Mouse (Mus musculus) thymus, adult 2 months (tissue): Measurements from ENCODE around the gene Lck. TPM values are rescaled to one million over a fixed set of nuclear protein-coding genes. Genes with fewer than 3 reads are reported as not detected.

ENCODE experiments used
- DNase-seq: peaks from one replicate; pipeline ENCODE4 v3.0.0; 2021
- H3K27ac ChIP-seq: fragments of 200-500 bp; 2 replicates; pipeline ENCODE4 v1.5.1; 2012; ENCODE audit warnings: low read length, control low read depth; ENCODE audit not compliant: control insufficient read depth, insufficient read depth
- H3K27me3 ChIP-seq: fragments of 200-500 bp; 2 replicates; pipeline ENCODE4 v1.6.1; 2012; ENCODE audit warnings: mild to moderate bottlenecking, low read length, moderate library complexity, mixed read lengths; ENCODE audit not compliant: control insufficient read depth, insufficient read depth
- H3K36me3 ChIP-seq: fragments of 200-500 bp; 2 replicates; pipeline ENCODE4 v1.6.1; 2012; ENCODE audit warnings: mild to moderate bottlenecking, low read length, moderate library complexity; ENCODE audit not compliant: control insufficient read depth, insufficient read depth
- H3K4me1 ChIP-seq: fragments of 200-500 bp; replicated peaks from 2 replicates; pipeline ENCODE4 v1.6.1; 2012; ENCODE audit warnings: low read length; ENCODE audit not compliant: control insufficient read depth, insufficient read depth
- H3K4me3 ChIP-seq: fragments of 200-500 bp; 2 replicates; pipeline ENCODE4 v1.5.1; 2012; ENCODE audit warnings: mild to moderate bottlenecking, low read length, control low read depth, moderate library complexity; ENCODE audit not compliant: control insufficient read depth, insufficient read depth
- CTCF ChIP-seq: fragments of 200-500 bp; IDR thresholded peaks from 2 replicates; pipeline ENCODE4 v1.5.1; 2012; ENCODE audit warnings: mild to moderate bottlenecking, control low read depth, low read length, moderate library complexity, borderline replicate concordance; ENCODE audit not compliant: control insufficient read depth, poor library complexity, insufficient read depth; ENCODE audit errors: extremely low read depth
- POLR2A ChIP-seq: fragments of 200-500 bp; IDR thresholded peaks from 2 replicates; pipeline ENCODE4 v1.6.1; 2012; ENCODE audit warnings: mild to moderate bottlenecking, low read length, control low read depth, moderate library complexity; ENCODE audit not compliant: control insufficient read depth, poor library complexity, insufficient read depth; ENCODE audit errors: extremely low read depth
- WGBS: fragments of 180-500 bp; shearing (Covaris S2); methylation state at CpG from one replicate; pipeline ENCODE4 v1.1.7; 2018; 5-methylcytosine and 5-hydroxymethylcytosine counted together
- polyA plus RNA-seq: library from polyadenylated mRNA; depleted of rRNA; stranded (reverse); fragments of >200 nt; gene quantifications from 2 replicates; pipeline ENCODE4 v1.2.3, GENCODE M21; 2012

Lck gene
- polyA plus RNA-seq, 1 experiment, result 1,845 TPM

DNA sequence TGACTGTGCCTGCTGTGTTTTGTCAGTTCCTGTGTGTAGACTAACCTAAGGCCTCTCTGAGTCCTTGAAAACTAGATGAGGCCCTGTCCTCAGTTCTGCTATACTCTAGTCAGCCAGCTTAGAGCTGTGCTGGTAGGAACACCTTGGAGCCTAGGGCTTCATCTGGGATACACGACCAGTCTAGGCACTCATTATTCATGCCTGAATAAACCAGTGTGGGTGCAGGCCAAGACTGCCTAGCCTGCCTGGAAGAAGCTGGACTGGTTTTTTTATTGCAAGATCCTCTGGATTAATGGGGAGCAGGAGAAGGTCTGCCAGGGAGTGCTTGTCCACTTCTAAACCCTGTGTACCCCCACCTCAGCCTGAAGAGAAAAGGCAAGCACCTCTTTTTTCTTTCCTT is 13.5 kb upstream of the Lck start:
- H3K27ac ChIP-seq, result no peak overlapping the region
- H3K4me3 ChIP-seq, result no peak overlapping the region
- no peak for DNase-seq
- no peaks in the 10 kb centered on the region for H3K27me3 ChIP-seq
- 100% methylated on average over 1 of the region's 1 CpGs for WGBS
- peaks cover 12% of the 10 kb centered on the region for H3K4me1 ChIP-seq
- TF ChIP-seq CTCF (no peak), POLR2A (no peak)
- H3K36me3 ChIP-seq, result peaks cover 8% of the 10 kb centered on the region

DNA sequence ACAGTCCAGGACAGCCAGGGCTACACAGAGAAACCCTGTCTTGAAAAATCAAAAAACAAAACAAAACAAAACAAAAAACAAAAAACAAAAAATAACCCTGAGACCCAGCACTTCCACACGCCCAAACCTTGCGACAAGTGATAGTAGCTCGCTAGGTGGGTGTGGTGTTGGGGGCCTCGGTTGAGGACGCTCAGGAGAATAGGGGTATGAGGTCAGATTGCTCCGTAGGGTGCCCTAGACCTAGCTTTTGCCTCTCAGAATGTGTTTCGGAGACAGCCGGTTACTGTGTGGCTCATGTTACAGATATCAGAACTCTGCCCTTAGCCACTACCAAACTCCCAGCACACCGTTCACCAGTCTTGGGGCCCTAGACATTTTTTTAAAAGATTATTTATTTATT is 12.3 kb upstream of the Lck start:
- DNase-seq, result no peak
- Histone ChIP-seq H3K36me3 (no peaks in the 10 kb centered on the region), H3K27ac (no peak overlapping the region), H3K27me3 (no peaks in the 10 kb centered on the region), H3K4me1 (peaks cover 12% of the 10 kb centered on the region), H3K4me3 (no peak overlapping the region)
- TF ChIP-seq POLR2A (no peak), CTCF (no peak)
- WGBS, result 92% methylated on average over 9 of the region's 9 CpGs

DNA sequence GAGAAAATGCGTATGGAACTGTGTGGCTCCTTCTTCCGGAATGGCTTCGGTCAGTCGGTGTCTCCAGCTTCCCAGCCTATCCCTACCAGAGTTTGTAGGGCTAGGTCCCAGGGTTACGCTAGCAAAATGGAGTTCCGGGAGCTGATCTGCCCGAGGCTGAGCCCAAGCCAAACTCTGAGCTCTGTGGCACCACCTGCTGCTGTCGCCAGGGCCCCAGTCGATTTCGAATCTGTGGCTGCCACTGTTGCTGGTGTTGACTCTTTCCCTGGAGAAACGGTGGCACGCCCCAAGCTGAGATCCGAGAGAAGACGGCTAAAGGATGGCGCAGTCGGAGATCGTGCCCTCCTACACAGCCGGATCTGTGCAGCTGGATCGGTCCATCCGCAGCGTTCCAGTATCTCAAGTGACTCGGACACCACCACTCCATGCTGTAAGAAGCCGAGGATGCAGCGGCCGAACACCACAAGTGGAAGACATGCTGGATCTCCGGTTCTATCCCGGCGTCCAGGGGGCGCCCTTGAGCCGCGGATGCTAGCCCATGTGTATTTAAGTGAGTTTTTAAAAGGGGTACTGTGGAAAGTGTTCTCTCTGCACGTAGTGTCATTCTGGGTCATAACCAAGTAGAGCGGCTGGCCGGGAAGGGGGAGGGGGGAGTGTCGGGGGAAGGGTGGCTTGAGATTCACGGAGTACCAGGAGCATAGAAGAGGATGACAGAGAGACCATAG is 11.6 kb upstream of the Lck start:
- peak overlapping the region; percentile 90 for H3K4me3 ChIP-seq
- TF ChIP-seq POLR2A (0 out of 2 replicates have a peak, but pooled peaks have one; percentile 46), CTCF (peak; percentile 77; the same call in 1 of the 2 replicates)
- peaks cover 18% of the 10 kb centered on the region for H3K4me1 ChIP-seq
- 4% methylated on average over 36 of the region's 36 CpGs for WGBS
- peak; percentile 90 for DNase-seq
- no peaks in the 10 kb centered on the region for H3K27me3 ChIP-seq
- no peaks in the 10 kb centered on the region for H3K36me3 ChIP-seq
- peak overlapping the region; percentile 92 for H3K27ac ChIP-seq

DNA sequence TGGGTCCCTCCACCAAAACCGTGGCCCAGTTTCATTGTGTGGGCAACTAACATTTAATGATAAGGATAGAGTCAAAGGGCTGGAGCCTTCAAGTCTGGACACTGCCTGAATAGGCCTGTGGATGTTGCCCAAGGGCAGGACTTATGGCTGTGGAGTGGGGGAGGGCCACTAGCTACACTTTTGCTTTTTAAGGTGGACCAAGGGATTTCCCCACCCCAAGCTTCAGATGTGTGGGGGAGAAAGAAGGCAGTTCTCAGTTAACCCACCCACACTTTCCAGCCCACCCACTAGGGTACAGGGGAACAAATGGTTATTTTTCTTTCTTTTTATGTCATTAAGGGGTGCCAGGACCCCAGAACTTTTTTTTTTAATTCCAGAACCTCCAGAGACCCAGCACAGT is 10.9 kb upstream of the Lck start:
- WGBS, result 89% methylated on average over 1 of the region's 1 CpGs
- H3K27ac ChIP-seq, result peak overlapping the region; percentile 40
- H3K4me3 ChIP-seq, result no peak overlapping the region
- TF ChIP-seq POLR2A, result no peak
- TF ChIP-seq CTCF, result no peak
- no peaks in the 10 kb centered on the region for H3K36me3 ChIP-seq
- H3K4me1 ChIP-seq, result peaks cover 22% of the 10 kb centered on the region
- H3K27me3 ChIP-seq, result no peaks in the 10 kb centered on the region
- DNase-seq, result no peak

DNA sequence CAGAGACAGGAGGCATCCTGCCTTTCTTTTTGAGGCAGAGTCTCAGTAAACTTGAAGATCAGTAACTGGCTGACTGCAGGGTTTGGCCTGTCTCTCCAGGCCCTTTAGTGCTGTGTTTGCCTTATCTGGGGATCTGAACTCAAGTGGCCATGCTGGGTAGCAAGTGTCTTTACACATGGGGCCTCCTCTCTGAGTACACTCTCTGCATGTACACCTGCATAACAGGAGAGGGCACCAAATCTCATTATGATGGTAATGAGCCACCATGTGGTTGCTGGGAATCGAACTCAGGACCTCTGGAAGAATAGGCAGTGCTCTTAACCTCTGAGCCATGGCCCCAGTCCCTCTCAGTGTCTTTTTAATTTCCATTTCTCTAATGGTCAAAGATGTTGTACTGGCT is 8.8 kb upstream of the Lck start:
- Histone ChIP-seq H3K36me3 (no peaks in the 10 kb centered on the region), H3K27ac (no peak overlapping the region), H3K4me3 (no peak overlapping the region), H3K4me1 (peaks cover 29% of the 10 kb centered on the region), H3K27me3 (no peaks in the 10 kb centered on the region)
- 97% methylated on average over 1 of the region's 1 CpGs for WGBS
- TF ChIP-seq POLR2A (no peak), CTCF (no peak)
- no peak for DNase-seq

DNA sequence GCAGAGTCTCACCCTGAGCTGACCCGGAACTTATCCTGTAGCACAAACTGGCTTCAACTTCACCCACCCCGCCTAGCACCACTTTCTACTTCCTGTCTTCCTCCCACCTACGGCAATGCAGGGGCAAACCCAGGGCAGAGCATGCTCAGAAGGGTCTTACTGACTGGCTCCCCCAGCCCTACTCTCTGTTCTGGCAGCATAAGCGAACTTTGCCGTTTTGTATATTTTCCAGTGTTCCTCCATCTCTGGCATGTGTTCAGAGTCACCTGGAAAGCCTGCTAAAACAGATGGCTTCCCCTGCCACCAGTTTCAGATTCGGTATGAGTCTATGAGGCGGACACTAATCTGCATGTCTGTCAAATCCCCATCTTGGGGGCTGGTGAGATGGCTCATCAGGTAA is 6.9 kb upstream of the Lck start:
- DNase-seq, result peak; percentile 72
- TF ChIP-seq POLR2A, result no peak
- TF ChIP-seq CTCF, result no peak
- Histone ChIP-seq H3K36me3 (no peaks in the 10 kb centered on the region), H3K4me1 (peaks cover 42% of the 10 kb centered on the region), H3K27ac (peak overlapping the region; percentile 62), H3K27me3 (no peaks in the 10 kb centered on the region), H3K4me3 (no peak overlapping the region)
- 45% methylated on average over 7 of the region's 7 CpGs for WGBS
